Mouse (Mus musculus): ENCODE measurements around the gene Enox2. TPM values are rescaled to one million over a fixed set of nuclear protein-coding genes. Genes with fewer than 3 reads are reported as not detected.

The Enox2 gene
- polyA plus RNA-seq, 1 experiment from 2014 or later, result 6.7 TPM

Other genes with a start within 250 kb of the Enox2 start
- 0.78 and 1.5 TPM in 2 replicates for gene Arhgap36, start 175.7 kb upstream of the Enox2 start, polyA plus RNA-seq (2016; fragmentation: Nextera tagmentation; extraction: Ambion mirVana)